Mouse (Mus musculus): ENCODE measurements at regions not wholly inside any gene's neighbourhood (a gene's known extent, or its start where the extent isn't known, plus 50 kb on each side); places are given as distances from the start of the nearest gene placed in this dataset.

- DNase-seq (ENCODE audit: low spot score) = peak; percentile 27
Observed at GRCm38 (mm10) chr5:39023241-39023640, 146.6 kb upstream of the Clnk start.

GRCm38 (mm10) chr5:39000643-39001042 is 124.0 kb upstream of the Clnk start:
- no peak for DNase-seq (ENCODE audit: low spot score)

GRCm38 (mm10) chr5:38999700-39000099 is 123.1 kb upstream of the Clnk start:
- DNase-seq (ENCODE audit: low spot score) = no peak

- DNase-seq (ENCODE audit: low spot score) = no peak
Observed at GRCm38 (mm10) chr5:38972397-38973159, 96.0 kb upstream of the Clnk start.

GRCm38 (mm10) chr5:38970497-38970896 is 93.9 kb upstream of the Clnk start:
- DNase-seq (ENCODE audit: low spot score) = no peak

GRCm38 (mm10) chr5:38967010-38967409 is 90.4 kb upstream of the Clnk start:
- DNase-seq (ENCODE audit: low spot score) = no peak

GRCm38 (mm10) chr5:38964445-38964844 is 87.8 kb upstream of the Clnk start:
- DNase-seq (ENCODE audit: low spot score) = no peak

- DNase-seq (ENCODE audit: low spot score) = no peak
Observed at GRCm38 (mm10) chr5:38950520-38951288, 74.1 kb upstream of the Clnk start.

- DNase-seq (ENCODE audit: low spot score) = no peak
Observed at GRCm38 (mm10) chr5:38945903-38946686, 69.5 kb upstream of the Clnk start.

GRCm38 (mm10) chr5:38932382-38933079 is 55.9 kb upstream of the Clnk start:
- DNase-seq (ENCODE audit: low spot score) = no peak

- no peak for DNase-seq (ENCODE audit: low spot score)
Observed at GRCm38 (mm10) chr5:38927051-38927450, 50.4 kb upstream of the Clnk start.

All from layer of hippocampus, adult 9-10 months (tissue).